Mouse (Mus musculus): ENCODE measurements around the gene Mmadhc. TPM values are rescaled to one million over a fixed set of nuclear protein-coding genes. Genes with fewer than 3 reads are reported as not detected.

The Mmadhc gene
- polyA plus RNA-seq, 1 experiment from 2014 or later: 90.6 TPM

DNA sequence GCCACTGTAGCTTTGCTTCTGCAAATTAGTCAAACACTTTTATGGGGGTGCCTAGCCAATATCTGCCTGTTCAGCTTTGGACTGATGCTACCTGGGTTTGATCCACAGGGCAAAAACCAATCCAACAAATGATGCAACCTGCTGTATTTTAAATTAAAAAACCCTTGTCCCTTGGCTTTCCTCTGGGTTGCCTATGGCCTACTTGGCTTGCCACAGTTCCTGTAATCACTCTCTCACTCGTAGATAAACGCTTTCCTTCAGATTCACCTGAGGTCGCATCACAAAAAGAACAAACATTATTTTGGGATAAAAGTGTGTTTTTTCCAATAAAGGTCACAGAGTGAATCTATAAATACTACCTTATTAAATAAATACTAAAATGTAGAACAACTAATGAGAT, 3.0 kb downstream of the Mmadhc start:
- Histone ChIP-seq H3K36me3 (replicated peaks; ENCODE audit: insufficient read depth, low read length) (peaks cover 27% of the 10 kb centered on the region), H3K9ac (replicated peaks) (no peak overlapping the region), H3K27ac (ENCODE audit: low read depth) (peak overlapping the region; percentile 11; the same call in 1 of the 2 replicates), H3K4me3 (ENCODE audit: low read depth, low read length) (no peak overlapping the region), H3K27me3 (ENCODE audit: insufficient read depth, low read length) (no peaks in the 10 kb centered on the region), H3K4me1 (ENCODE audit: insufficient read depth) (peaks cover 24% of the 10 kb centered on the region), H3K4me2 (ENCODE audit: low read depth, low read length) (no peak overlapping the region), H3K9me3 (ENCODE audit: low read length) (no peaks in the 10 kb centered on the region)
- DNase-seq (no peak), ATAC-seq (no peak)
- 55% methylated on average over 3 of the region's 3 CpGs for WGBS (ENCODE audit: insufficient replicate concordance)
- no peak for TF ChIP-seq CTCF (IDR thresholded peaks at IDR 0.05; ENCODE audit: low read depth)
- 0 out of 2 replicates have a peak, but pooled peaks have one; percentile 10 for TF ChIP-seq EP300 (IDR thresholded peaks at IDR 0.05; ENCODE audit: low read depth)

DNA sequence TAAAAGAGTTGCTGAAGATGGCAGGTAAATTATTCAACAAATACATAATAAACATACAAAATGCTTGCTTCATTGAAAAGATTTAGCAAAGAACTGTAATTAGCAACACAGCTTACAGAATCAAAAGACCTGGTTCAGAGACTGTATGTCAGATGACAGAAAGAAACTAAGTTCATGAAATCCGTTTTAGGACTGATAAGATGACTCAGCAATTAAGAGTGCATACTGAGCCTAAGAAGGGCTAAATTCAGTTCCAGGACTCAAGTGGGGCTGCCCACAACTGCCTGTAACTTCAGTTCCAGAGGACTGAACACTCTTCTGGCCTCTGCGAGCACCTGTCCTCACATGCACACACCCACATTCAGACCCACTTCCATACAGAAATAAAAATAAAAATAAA, 4.7 kb downstream of the Mmadhc start:
- no peaks in the 10 kb centered on the region for H3K9me3 ChIP-seq (ENCODE audit: low read length)
- H3K9ac ChIP-seq (replicated peaks): no peak overlapping the region
- no peaks in the 10 kb centered on the region for H3K27me3 ChIP-seq (ENCODE audit: insufficient read depth, low read length)
- no peak for DNase-seq
- H3K4me1 ChIP-seq (ENCODE audit: insufficient read depth): peaks cover 24% of the 10 kb centered on the region
- no peak overlapping the region for H3K4me2 ChIP-seq (ENCODE audit: low read depth, low read length)
- WGBS (ENCODE audit: insufficient replicate concordance): 57% methylated on average over 2 of the region's 2 CpGs
- no peak overlapping the region for H3K27ac ChIP-seq (ENCODE audit: low read depth)
- no peak for ATAC-seq
- peaks cover 41% of the 10 kb centered on the region for H3K36me3 ChIP-seq (replicated peaks; ENCODE audit: insufficient read depth, low read length)
- no peak overlapping the region for H3K4me3 ChIP-seq (ENCODE audit: low read depth, low read length)
- no peak for TF ChIP-seq CTCF (IDR thresholded peaks at IDR 0.05; ENCODE audit: low read depth)
- no peak for TF ChIP-seq EP300 (IDR thresholded peaks at IDR 0.05; ENCODE audit: low read depth)

DNA sequence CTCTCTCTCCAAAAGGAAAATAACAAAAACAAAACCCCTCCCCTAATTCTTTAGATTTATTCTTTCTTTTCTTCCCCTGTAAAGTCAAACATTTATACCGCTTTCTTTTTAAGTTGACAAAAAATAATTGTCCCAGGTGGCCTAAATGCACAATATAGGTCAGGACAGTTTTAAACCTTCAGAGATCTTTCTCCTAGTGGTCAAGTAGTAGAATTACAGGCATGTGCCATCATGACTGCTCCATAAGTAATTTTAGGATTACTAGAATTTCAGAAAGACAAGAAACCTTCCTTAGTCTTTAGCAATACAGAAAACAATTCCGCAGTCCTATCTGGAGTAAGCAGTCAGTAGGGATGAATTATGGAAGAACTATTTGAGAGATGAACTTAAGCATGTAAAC, 5.8 kb downstream of the Mmadhc start:
- Histone ChIP-seq H3K4me1 (ENCODE audit: insufficient read depth) (peaks cover 24% of the 10 kb centered on the region), H3K27ac (ENCODE audit: low read depth) (no peak overlapping the region), H3K27me3 (ENCODE audit: insufficient read depth, low read length) (no peaks in the 10 kb centered on the region), H3K9ac (replicated peaks) (no peak overlapping the region), H3K4me2 (ENCODE audit: low read depth, low read length) (no peak overlapping the region), H3K9me3 (ENCODE audit: low read length) (no peaks in the 10 kb centered on the region), H3K36me3 (replicated peaks; ENCODE audit: insufficient read depth, low read length) (peaks cover 44% of the 10 kb centered on the region), H3K4me3 (ENCODE audit: low read depth, low read length) (no peak overlapping the region)
- WGBS (ENCODE audit: insufficient replicate concordance): 81% methylated on average over 2 of the region's 2 CpGs
- ATAC-seq (no peak), DNase-seq (no peak)
- TF ChIP-seq CTCF (IDR thresholded peaks at IDR 0.05; ENCODE audit: low read depth): peak; percentile 58
- no peak for TF ChIP-seq EP300 (IDR thresholded peaks at IDR 0.05; ENCODE audit: low read depth)

DNA sequence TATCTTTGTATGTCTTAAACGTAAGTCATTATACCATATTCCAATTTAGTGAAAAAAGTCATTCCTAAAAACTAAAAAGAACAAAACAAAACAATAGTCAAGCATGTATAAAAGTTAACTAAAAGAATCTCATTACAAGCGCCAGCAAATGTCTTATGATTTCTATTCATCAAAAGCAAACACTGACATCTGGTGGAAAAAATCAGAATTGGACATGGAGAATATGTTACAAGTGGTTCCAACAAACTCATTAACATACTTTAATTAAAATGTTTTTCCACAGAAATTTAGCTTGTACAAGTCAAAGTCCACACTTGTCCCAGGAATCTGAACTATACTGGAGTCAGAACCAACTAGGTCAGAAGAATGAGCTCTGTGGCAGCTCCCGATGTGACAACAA, 11.8 kb downstream of the Mmadhc start:
- Histone ChIP-seq H3K27me3 (ENCODE audit: insufficient read depth, low read length) (no peaks in the 10 kb centered on the region), H3K4me2 (ENCODE audit: low read depth, low read length) (no peak overlapping the region), H3K27ac (ENCODE audit: low read depth) (no peak overlapping the region), H3K36me3 (replicated peaks; ENCODE audit: insufficient read depth, low read length) (peaks cover 61% of the 10 kb centered on the region), H3K4me1 (ENCODE audit: insufficient read depth) (0 out of 2 replicates have a peak, but pooled peaks cover 2% of the 10 kb centered on the region), H3K9ac (replicated peaks) (no peak overlapping the region), H3K9me3 (ENCODE audit: low read length) (no peaks in the 10 kb centered on the region), H3K4me3 (ENCODE audit: low read depth, low read length) (no peak overlapping the region)
- 83% methylated on average over 3 of the region's 3 CpGs for WGBS (ENCODE audit: insufficient replicate concordance)
- TF ChIP-seq CTCF (IDR thresholded peaks at IDR 0.05; ENCODE audit: low read depth) (peak; percentile 41), EP300 (IDR thresholded peaks at IDR 0.05; ENCODE audit: low read depth) (no peak)
- DNase-seq (no peak), ATAC-seq (no peak)

- Histone ChIP-seq H3K27me3 (ENCODE audit: insufficient read depth, low read length) (no peaks in the 10 kb centered on the region), H3K36me3 (replicated peaks; ENCODE audit: insufficient read depth, low read length) (peaks cover 57% of the 10 kb centered on the region), H3K4me3 (ENCODE audit: low read depth, low read length) (no peak overlapping the region), H3K9me3 (ENCODE audit: low read length) (no peaks in the 10 kb centered on the region), H3K9ac (replicated peaks) (no peak overlapping the region), H3K4me2 (ENCODE audit: low read depth, low read length) (no peak overlapping the region), H3K27ac (ENCODE audit: low read depth) (no peak overlapping the region), H3K4me1 (ENCODE audit: insufficient read depth) (0 out of 2 replicates have a peak, but pooled peaks cover 2% of the 10 kb centered on the region)
- 73% methylated on average over 5 of the region's 5 CpGs for WGBS (ENCODE audit: insufficient replicate concordance)
- no peak for DNase-seq
- TF ChIP-seq EP300 (IDR thresholded peaks at IDR 0.05; ENCODE audit: low read depth): no peak
- no peak for TF ChIP-seq CTCF (IDR thresholded peaks at IDR 0.05; ENCODE audit: low read depth)
- no peak for ATAC-seq
Measured at GRCm38 (mm10) chr2:50284040-50284439, 12.6 kb downstream of the Mmadhc start.

GRCm38 (mm10) chr2:50276715-50277114, 19.9 kb downstream of the Mmadhc start:
- Histone ChIP-seq H3K9me3 (ENCODE audit: low read length) (no peaks in the 10 kb centered on the region), H3K4me1 (ENCODE audit: insufficient read depth) (peaks cover 2% of the 10 kb centered on the region; the same call in 1 of the 2 replicates), H3K27ac (ENCODE audit: low read depth) (no peak overlapping the region), H3K9ac (replicated peaks) (no peak overlapping the region), H3K4me2 (ENCODE audit: low read depth, low read length) (no peak overlapping the region), H3K27me3 (ENCODE audit: insufficient read depth, low read length) (no peaks in the 10 kb centered on the region), H3K4me3 (ENCODE audit: low read depth, low read length) (no peak overlapping the region), H3K36me3 (replicated peaks; ENCODE audit: insufficient read depth, low read length) (peaks cover 25% of the 10 kb centered on the region)
- 88% methylated on average over 10 of the region's 10 CpGs for WGBS (ENCODE audit: insufficient replicate concordance)
- DNase-seq (no peak), ATAC-seq (no peak)
- TF ChIP-seq EP300 (IDR thresholded peaks at IDR 0.05; ENCODE audit: low read depth) (no peak), CTCF (IDR thresholded peaks at IDR 0.05; ENCODE audit: low read depth) (no peak)

DNA sequence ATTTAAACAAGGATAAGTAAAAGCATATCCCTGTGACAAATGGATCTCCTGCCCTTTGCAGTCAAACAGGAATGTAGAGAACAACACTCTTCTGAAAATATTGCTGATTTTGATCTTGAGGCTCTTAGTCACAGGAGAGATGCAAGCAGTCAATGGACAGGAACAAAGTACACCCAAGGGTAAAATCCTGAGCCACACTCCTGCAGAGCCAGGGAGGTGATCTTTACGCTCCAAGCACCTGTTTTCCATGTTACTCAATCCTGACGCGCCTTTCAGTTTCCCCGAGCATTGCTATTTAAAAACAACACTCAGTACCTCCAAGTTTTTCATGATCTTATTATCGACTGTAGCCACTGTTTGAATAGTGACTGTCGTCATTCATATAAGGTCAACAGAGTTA, 23.2 kb downstream of the Mmadhc start:
- DNase-seq: no peak
- no peak overlapping the region for H3K4me2 ChIP-seq (ENCODE audit: low read depth, low read length)
- 0 out of 2 replicates have a peak, but pooled peaks cover 12% of the 10 kb centered on the region for H3K36me3 ChIP-seq (replicated peaks; ENCODE audit: insufficient read depth, low read length)
- H3K27ac ChIP-seq (ENCODE audit: low read depth): no peak overlapping the region
- H3K4me1 ChIP-seq (ENCODE audit: insufficient read depth): peaks cover 2% of the 10 kb centered on the region; the same call in 1 of the 2 replicates
- H3K4me3 ChIP-seq (ENCODE audit: low read depth, low read length): no peak overlapping the region
- H3K9ac ChIP-seq (replicated peaks): no peak overlapping the region
- WGBS (ENCODE audit: insufficient replicate concordance): 58% methylated on average over 6 of the region's 6 CpGs
- H3K9me3 ChIP-seq (ENCODE audit: low read length): no peaks in the 10 kb centered on the region
- ATAC-seq: no peak
- TF ChIP-seq EP300 (IDR thresholded peaks at IDR 0.05; ENCODE audit: low read depth): no peak
- no peak for TF ChIP-seq CTCF (IDR thresholded peaks at IDR 0.05; ENCODE audit: low read depth)
- H3K27me3 ChIP-seq (ENCODE audit: insufficient read depth, low read length): no peaks in the 10 kb centered on the region
